Mouse (Mus musculus) liver, embryonic 18 days (tissue): ENCODE measurements around the gene H2-Eb1. TPM values are rescaled to one million over a fixed set of nuclear protein-coding genes. Genes with fewer than 3 reads are reported as not detected.

ENCODE experiments used
- polyA plus RNA-seq: library from polyadenylated mRNA; depleted of rRNA; stranded (reverse); fragments of >200 nt; gene quantifications from 2 replicates; pipeline ENCODE4 v1.2.3, GENCODE M21; 2012; rRNA removed

Gene H2-Eb1
- polyA plus RNA-seq = 2.8 and 4.2 TPM in 2 replicates

GRCm38 (mm10) chr17:34305380-34306030, at the start of gene H2-Eb1:
Gene H2-Eb1, plus strand, starts transcription at chr17:34305867.

DNA sequence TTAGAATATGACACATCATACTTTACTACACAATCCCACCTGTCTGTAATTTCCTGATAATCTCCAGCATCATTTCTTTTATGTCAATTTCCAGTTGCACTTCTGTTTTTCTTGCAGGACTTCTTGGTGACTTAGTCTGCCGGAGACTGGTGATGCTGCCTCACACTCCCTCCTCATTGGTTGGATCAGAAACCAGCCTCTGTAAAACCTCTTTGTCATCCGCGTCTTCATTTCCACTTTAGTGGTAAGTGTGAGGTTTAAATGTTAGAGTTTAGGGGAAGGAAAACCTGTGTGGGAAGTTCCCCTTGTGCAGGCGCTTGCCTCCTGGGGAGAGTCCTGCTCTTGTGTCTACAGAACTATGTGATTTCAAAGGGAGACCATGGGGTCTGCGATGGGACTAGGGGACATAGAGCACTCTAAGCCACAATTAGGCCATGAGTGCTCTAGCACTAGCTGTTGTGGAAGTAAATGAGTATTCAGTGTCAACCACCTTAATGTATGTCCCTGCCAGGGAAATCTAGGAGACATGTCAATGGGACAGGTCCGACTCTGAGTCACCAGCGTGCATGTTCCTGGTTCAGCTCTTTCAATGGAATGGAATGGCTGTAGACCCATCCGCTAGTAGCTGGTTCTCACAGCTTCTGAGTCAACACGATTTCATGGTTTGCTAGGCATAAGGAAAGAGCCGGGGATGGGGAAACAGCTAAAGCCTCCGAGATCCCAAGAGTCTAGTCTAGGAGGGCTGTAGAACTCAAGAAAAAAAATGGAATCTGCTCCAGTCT, 47.9 kb upstream of the H2-Eb1 start, which contains the start of gene H2-Ab1:
Gene H2-Ab1, plus strand, starts transcription at position 96 of the 782 bp plus-strand sequence.

GRCm38 (mm10) chr17:34287648-34288047, 18.0 kb upstream of the H2-Eb1 start, which contains the start of gene H2-Aa:
Gene H2-Aa, minus strand, starts transcription at chr17:34287823.

DNA sequence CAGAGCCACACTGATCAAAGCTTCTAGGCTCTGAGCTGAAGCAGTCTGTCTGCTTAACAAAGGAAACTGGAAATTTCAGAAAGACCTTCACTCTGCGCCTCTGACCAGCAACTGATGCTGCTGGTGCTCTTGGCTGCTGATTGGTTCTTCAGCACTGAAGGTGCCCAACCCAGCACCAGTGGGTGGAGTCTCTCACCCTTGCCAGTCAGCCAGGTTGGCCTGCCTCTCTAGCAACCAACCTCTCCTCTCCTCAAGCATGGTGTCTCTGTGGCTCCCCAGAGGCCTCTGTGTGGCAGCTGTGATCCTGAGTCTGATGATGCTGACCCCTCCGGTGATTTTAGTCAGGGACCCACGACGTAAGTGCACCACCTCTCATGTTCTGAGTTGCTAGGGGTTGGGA, 19.8 kb downstream of the H2-Eb1 start, which contains the start of gene H2-Eb2:
Gene H2-Eb2, plus strand, starts transcription at position 230 of the 400 bp plus-strand sequence.

GRCm38 (mm10) chr17:34354539-34354938, 48.9 kb downstream of the H2-Eb1 start, which contains the start of gene Btnl2:
Gene Btnl2, plus strand, starts transcription at chr17:34354822.

Other genes starting within 250 kb of the H2-Eb1 start
- gene H2-Oa, start 213.5 kb upstream of the H2-Eb1 start, polyA plus RNA-seq = 0.81 and 1.1 TPM in 2 replicates
- 4.5 and 5.3 TPM in 2 replicates for gene H2-DMa, start 186.3 kb upstream of the H2-Eb1 start, polyA plus RNA-seq
- gene Brd2, start 183.2 kb upstream of the H2-Eb1 start, polyA plus RNA-seq = 45.0 and 46.4 TPM in 2 replicates
- 0.83 and 0.86 TPM in 2 replicates for gene H2-DMb2, start 162.6 kb upstream of the H2-Eb1 start, polyA plus RNA-seq
- 2.5 and 2.6 TPM in 2 replicates for gene H2-DMb1, start 152.8 kb upstream of the H2-Eb1 start, polyA plus RNA-seq
- gene Tap1, start 118.3 kb upstream of the H2-Eb1 start, polyA plus RNA-seq = 8.9 and 10.8 TPM in 2 replicates
- 14.2 and 19.7 TPM in 2 replicates for gene Psmb9, start 118.1 kb upstream of the H2-Eb1 start, polyA plus RNA-seq
- 26.6 and 37.5 TPM in 2 replicates for gene Psmb8, start 108.1 kb upstream of the H2-Eb1 start, polyA plus RNA-seq
- 7.1 and 7.6 TPM in 2 replicates for gene Tap2, start 102.3 kb upstream of the H2-Eb1 start, polyA plus RNA-seq
- 2.0 and 2.7 TPM in 2 replicates for gene H2-Ob, start 67.0 kb upstream of the H2-Eb1 start, polyA plus RNA-seq
- 10.6 and 13.2 TPM in 2 replicates for gene H2-Ab1, start 48.2 kb upstream of the H2-Eb1 start, polyA plus RNA-seq
- 5.1 and 7.7 TPM in 2 replicates for gene H2-Aa, start 18.0 kb upstream of the H2-Eb1 start, polyA plus RNA-seq
- 0.01 TPM in 2 replicates for gene H2-Eb2, start 19.8 kb downstream of the H2-Eb1 start, polyA plus RNA-seq
- gene Btnl2, start 49.0 kb downstream of the H2-Eb1 start, polyA plus RNA-seq = 0.03 and 0.07 TPM in 2 replicates
- gene Btnl1, start 71.3 kb downstream of the H2-Eb1 start, polyA plus RNA-seq = 0.06 TPM in 1 of 2 replicates, not detected in the other
- 0.19 and 0.24 TPM in 2 replicates for gene BC051142, start 93.0 kb downstream of the H2-Eb1 start, polyA plus RNA-seq
- gene Btnl4, start 171.5 kb downstream of the H2-Eb1 start, polyA plus RNA-seq = 0.04 TPM in 1 of 2 replicates, not detected in the other
- gene Btnl6, start 211.5 kb downstream of the H2-Eb1 start, polyA plus RNA-seq = 0.07 TPM in 1 of 2 replicates, not detected in the other